Mouse (Mus musculus): ENCODE results near the gene Ddx59.

DNA sequence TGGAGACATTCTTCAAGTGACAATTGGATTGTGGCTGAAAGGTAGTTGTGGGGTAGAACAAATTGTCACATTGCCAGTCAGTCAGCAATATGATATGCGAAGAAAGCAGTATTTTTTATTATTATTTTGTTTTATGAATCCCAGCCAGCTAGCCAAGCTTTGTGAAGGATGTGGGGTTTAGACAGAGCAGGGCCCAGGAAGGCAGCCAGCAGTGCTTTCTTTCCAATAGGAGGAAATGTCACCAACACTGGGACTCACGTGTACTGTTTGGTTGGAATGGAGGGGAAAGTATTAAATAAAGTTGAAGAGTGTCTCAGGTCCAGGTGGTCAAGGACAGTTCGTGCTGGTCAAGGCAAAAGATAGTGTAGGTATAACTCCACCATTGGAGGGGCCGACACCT lies 34.9 kb upstream of the Ddx59 start:
- TF ChIP-seq CTCF (IDR thresholded peaks at IDR 0.05; ENCODE audit: low read depth): no peak
- no peak for TF ChIP-seq EP300 (IDR thresholded peaks at IDR 0.05; ENCODE audit: low read depth)
